Mouse (Mus musculus): ENCODE measurements around the gene Zfp983. TPM values are rescaled to one million over a fixed set of nuclear protein-coding genes. Genes with fewer than 3 reads are reported as not detected.
"Not testable (repeated sequence)": the region's sequence is repeated elsewhere in the genome, so short reads cannot be mapped to it uniquely, and the experiment has no call there.

The Zfp983 gene
- polyA plus RNA-seq, 1 experiment from 2014 or later = 11.8 TPM

DNA sequence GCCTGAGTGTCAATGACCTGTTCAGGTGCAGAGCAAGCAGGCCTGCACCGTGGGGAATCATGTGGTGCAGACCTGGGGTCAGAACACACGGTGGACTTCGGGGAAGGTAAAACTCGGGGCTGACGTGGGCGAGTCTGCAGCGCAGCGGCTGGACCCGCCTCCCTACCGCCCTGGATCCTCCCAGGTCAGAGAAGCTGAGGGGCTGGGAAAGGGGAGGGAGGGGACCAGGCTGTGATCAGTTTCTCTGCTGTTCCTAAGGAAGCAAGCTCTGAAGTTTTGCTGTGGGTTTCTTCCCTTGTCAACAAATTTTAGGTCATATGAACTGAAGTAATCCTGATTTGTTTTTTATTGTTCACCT is 29.6 kb downstream of the Zfp983 start:
- H3K9ac ChIP-seq (ENCODE audit: low read length) = peak overlapping the region; percentile 53
- not testable (repeated sequence) for H3K27me3 ChIP-seq (replicated peaks; ENCODE audit: control insufficient read depth, insufficient read depth, low read length); H3K4me1 ChIP-seq (ENCODE audit: control insufficient read depth, insufficient read depth, low read length); H3K9me3 ChIP-seq (replicated peaks; ENCODE audit: control insufficient read depth, low read length); H3K36me3 ChIP-seq (ENCODE audit: control insufficient read depth, insufficient read depth, low read length); DNase-seq (ENCODE audit: low spot score)
- peak overlapping the region; percentile 21; the same call in 1 of the 2 replicates for H3K27ac ChIP-seq (ENCODE audit: low read depth, low read length)
- peak overlapping the region; percentile 48 for H3K4me2 ChIP-seq (ENCODE audit: low read length)
- H3K4me3 ChIP-seq (ENCODE audit: low read depth, low read length) = peak overlapping the region; percentile 38
- peak; percentile 86 for ATAC-seq
- under 1% methylated on average over 10 of the region's 10 CpGs for WGBS

DNA sequence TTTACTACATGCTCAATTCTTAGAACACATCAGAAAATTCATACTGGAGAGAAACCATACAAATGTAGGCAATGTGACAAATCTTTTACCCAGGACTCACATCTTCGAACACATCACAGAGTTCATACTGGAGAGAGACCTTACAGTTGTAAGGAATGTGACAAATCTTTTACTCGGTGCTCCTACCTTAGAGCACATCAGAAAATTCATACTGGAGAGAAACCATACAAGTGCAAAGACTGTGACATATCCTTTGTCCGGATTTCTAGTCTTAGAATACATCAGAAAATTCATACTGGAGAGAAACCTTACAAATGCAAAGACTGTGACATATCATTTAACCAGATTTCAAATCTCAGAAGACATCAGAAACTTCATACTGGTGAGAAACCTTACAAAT is 41.1 kb downstream of the Zfp983 start, which contains the start of gene Gm10226:
Gene Gm10226, plus strand, starts transcription at position 301 of the 400 bp plus-strand sequence.
- H3K4me2 ChIP-seq (ENCODE audit: low read length) = no peak within 1 kb of the TSS
- H3K27me3 ChIP-seq (replicated peaks; ENCODE audit: control insufficient read depth, insufficient read depth, low read length) = no peaks in the 10 kb centered on the region
- no peaks in the 10 kb centered on the region for H3K9me3 ChIP-seq (replicated peaks; ENCODE audit: control insufficient read depth, low read length)
- peaks cover 18% of the 10 kb centered on the region for H3K36me3 ChIP-seq (ENCODE audit: control insufficient read depth, insufficient read depth, low read length)
- H3K4me3 ChIP-seq (ENCODE audit: low read depth, low read length) = no peak within 1 kb of the TSS
- no peak within 1 kb of the TSS for H3K27ac ChIP-seq (ENCODE audit: low read depth, low read length)
- DNase-seq (ENCODE audit: low spot score) (no peak), ATAC-seq (no peak)
- no peak within 1 kb of the TSS for H3K9ac ChIP-seq (ENCODE audit: low read length)
- H3K4me1 ChIP-seq (ENCODE audit: control insufficient read depth, insufficient read depth, low read length) = no peaks in the 10 kb centered on the region
- 91% methylated on average over 3 of the region's 3 CpGs for WGBS

DNA sequence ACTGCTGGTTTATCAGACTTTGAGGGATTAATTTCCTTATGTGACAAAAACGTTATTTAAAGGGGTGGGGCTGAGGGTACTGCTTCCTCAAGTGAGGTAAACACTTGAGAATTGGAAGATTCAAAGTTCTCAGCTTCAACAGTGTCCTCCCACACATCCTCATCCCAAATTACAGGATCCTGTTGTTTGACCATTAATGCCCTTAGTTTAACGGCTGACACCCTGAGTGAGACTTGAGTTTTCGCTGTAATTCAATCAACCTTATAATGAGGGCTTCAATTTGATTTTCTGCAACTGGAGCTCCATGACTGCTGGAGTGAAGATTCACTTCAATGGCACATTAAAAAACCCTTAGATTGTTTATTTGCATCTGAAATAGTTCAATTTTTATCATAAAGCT is 42.9 kb downstream of the Zfp983 start:
- DNase-seq (ENCODE audit: low spot score) (no peak), ATAC-seq (no peak)
- Histone ChIP-seq H3K27ac (ENCODE audit: low read depth, low read length) (no peak overlapping the region), H3K4me2 (ENCODE audit: low read length) (no peak overlapping the region), H3K36me3 (ENCODE audit: control insufficient read depth, insufficient read depth, low read length) (peaks cover 15% of the 10 kb centered on the region), H3K9ac (ENCODE audit: low read length) (no peak overlapping the region), H3K4me1 (ENCODE audit: control insufficient read depth, insufficient read depth, low read length) (no peaks in the 10 kb centered on the region), H3K9me3 (replicated peaks; ENCODE audit: control insufficient read depth, low read length) (no peaks in the 10 kb centered on the region), H3K27me3 (replicated peaks; ENCODE audit: control insufficient read depth, insufficient read depth, low read length) (no peaks in the 10 kb centered on the region), H3K4me3 (ENCODE audit: low read depth, low read length) (no peak overlapping the region)
- WGBS = 82% methylated on average over 3 of the region's 3 CpGs

DNA sequence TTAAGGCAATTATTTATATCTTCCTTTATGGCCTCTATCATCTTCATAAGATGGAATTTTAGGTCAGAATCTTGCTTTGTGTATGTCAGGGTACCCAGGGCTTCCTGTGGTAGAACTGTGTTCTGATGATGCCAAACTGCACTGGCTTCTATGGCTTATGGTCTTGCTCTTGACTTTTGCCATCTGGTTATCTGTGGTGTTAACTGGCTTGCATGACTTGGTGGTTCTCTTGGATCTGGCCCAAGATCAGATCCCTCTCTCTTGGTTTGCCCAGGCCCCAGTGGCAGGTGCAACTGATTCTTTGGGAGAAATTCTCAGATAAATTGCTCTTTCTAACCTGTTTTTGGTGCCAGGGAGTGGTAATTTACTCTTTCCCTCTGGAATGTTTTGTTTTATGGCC is 45.6 kb downstream of the Zfp983 start:
- peaks cover 8% of the 10 kb centered on the region; the same call in 1 of the 2 replicates for H3K36me3 ChIP-seq (ENCODE audit: control insufficient read depth, insufficient read depth, low read length)
- H3K9ac ChIP-seq (ENCODE audit: low read length) = no peak overlapping the region
- no peak for DNase-seq (ENCODE audit: low spot score)
- no peak overlapping the region for H3K4me3 ChIP-seq (ENCODE audit: low read depth, low read length)
- no peak overlapping the region for H3K27ac ChIP-seq (ENCODE audit: low read depth, low read length)
- no peak overlapping the region for H3K4me2 ChIP-seq (ENCODE audit: low read length)
- no peaks in the 10 kb centered on the region for H3K4me1 ChIP-seq (ENCODE audit: control insufficient read depth, insufficient read depth, low read length)
- no peaks in the 10 kb centered on the region for H3K27me3 ChIP-seq (replicated peaks; ENCODE audit: control insufficient read depth, insufficient read depth, low read length)
- H3K9me3 ChIP-seq (replicated peaks; ENCODE audit: control insufficient read depth, low read length) = no peaks in the 10 kb centered on the region
- no peak for ATAC-seq

DNA sequence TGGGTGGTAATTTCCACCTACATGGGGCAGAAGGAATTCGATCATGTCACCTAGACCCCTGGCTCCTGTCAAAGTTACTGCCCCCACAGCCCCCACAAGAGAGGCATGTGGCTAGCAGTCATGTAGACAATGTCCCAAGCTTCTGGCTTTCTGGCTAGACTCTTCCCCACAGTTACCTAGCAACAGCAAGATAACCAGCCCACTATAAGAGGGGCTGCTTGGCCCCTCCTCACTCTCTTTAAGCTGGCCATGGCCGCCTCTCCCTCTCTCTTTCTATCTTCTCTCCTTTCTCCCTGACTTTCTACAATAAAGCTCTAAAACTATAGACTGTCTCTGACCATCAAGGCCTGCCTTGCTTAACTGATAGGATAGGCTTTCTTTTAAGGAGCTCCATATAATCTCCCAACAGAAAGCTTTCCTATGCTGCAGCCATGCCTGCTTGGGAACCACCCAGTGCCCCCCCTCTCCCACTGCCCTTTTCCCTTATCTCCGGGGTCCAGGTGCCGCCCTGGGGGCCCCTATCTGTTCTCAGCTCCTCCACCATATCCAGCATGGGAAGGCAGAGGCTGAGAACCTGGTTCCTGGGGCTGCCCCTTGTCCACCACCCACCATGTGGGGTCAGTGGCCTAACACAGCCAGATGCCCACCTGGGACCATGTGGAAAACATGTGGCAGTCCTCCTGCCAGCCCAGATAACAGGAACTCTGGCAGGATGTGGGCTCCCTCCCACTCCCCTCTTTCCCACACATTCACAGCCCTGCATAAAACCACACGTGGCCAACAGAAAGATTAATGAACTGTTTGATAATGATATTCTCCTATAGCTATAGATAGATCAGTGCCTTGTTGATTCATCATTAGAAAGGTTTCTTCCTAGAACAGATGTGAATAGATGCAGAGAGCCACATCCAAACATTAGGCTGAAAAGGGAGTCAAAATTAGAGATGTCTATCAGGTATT is 52.1 kb downstream of the Zfp983 start:
- WGBS = 53% methylated on average over 5 of the region's 5 CpGs
- Histone ChIP-seq H3K9me3 (replicated peaks; ENCODE audit: control insufficient read depth, low read length) (no peaks in the 10 kb centered on the region), H3K36me3 (ENCODE audit: control insufficient read depth, insufficient read depth, low read length) (no peaks in the 10 kb centered on the region), H3K4me3 (ENCODE audit: low read depth, low read length) (no peak overlapping the region), H3K27me3 (replicated peaks; ENCODE audit: control insufficient read depth, insufficient read depth, low read length) (no peaks in the 10 kb centered on the region), H3K4me1 (ENCODE audit: control insufficient read depth, insufficient read depth, low read length) (no peaks in the 10 kb centered on the region), H3K9ac (ENCODE audit: low read length) (no peak overlapping the region), H3K27ac (ENCODE audit: low read depth, low read length) (no peak overlapping the region), H3K4me2 (ENCODE audit: low read length) (no peak overlapping the region)
- no peak for ATAC-seq
- DNase-seq (ENCODE audit: low spot score) = no peak

DNA sequence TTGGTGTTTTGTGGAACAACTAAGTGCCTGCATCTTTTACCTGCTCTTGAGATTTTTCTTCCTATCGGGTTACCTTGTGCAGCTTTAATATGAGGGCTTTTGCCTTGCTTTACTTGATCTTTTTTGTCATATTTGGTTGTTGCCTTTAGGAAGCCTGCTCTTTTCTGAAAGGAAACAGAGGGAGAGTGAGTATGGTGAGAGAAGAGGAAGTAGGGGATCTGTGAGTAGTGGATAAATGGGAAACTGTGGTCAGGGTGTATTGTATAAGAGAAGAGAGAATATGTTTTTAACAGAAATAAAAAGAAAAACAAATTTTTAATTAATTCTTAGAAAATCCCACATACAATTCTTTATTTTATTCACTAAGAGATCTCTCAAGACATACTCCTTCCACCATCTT is 53.0 kb downstream of the Zfp983 start:
- Histone ChIP-seq H3K4me3 (ENCODE audit: low read depth, low read length) (no peak overlapping the region), H3K4me1 (ENCODE audit: control insufficient read depth, insufficient read depth, low read length) (peaks cover 2% of the 10 kb centered on the region; the same call in 1 of the 2 replicates), H3K4me2 (ENCODE audit: low read length) (no peak overlapping the region), H3K9me3 (replicated peaks; ENCODE audit: control insufficient read depth, low read length) (no peaks in the 10 kb centered on the region), H3K36me3 (ENCODE audit: control insufficient read depth, insufficient read depth, low read length) (no peaks in the 10 kb centered on the region), H3K27ac (ENCODE audit: low read depth, low read length) (no peak overlapping the region), H3K27me3 (replicated peaks; ENCODE audit: control insufficient read depth, insufficient read depth, low read length) (no peaks in the 10 kb centered on the region), H3K9ac (ENCODE audit: low read length) (no peak overlapping the region)
- WGBS = 89% methylated on average over 1 of the region's 1 CpGs
- no peak for DNase-seq (ENCODE audit: low spot score)
- no peak for ATAC-seq

DNA sequence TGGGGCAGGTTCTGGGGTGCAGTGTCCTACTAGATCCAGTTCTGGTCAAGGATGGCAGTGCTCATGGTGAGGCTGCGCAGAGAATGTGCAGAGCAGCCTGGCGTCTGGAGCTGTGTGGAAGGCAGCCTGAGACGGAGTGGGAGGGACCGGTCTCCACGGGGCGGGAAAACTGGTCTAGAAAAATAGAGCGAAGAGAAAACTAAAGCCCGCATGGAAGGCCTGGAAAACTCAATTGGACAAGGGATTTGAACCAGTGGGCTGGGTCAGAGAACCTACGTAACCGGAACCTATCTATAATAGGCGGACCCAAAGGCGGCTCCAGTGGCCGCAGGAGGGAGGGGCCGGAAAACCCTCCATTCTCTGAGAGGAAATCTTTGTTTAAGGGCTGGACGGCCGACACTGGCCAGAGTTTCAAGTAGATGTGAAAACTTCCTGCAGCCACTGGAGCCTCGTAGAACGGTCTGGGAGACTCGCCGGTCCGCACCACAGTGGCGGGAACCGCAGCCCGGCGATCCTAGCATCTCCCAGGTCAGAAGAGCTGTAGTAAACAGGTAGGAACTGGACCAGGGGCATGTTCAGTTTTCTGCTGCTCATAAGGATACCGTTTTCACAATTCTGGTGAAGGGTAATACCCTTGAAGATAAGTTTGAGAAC is 57.0 kb downstream of the Zfp983 start, which contains the start of gene Zfp760:
Gene Zfp760, plus strand, starts transcription at position 399 of the 654 bp plus-strand sequence.
- peak within 1 kb of the TSS; percentile 65 for H3K4me2 ChIP-seq (ENCODE audit: low read length)
- H3K27ac ChIP-seq (ENCODE audit: low read depth, low read length) = peak within 1 kb of the TSS; percentile 70
- H3K27me3 ChIP-seq (replicated peaks; ENCODE audit: control insufficient read depth, insufficient read depth, low read length) = no peaks in the 10 kb centered on the region
- WGBS = 3% methylated on average over 26 of the region's 26 CpGs
- peak; percentile 98 for ATAC-seq
- H3K9me3 ChIP-seq (replicated peaks; ENCODE audit: control insufficient read depth, low read length) = no peaks in the 10 kb centered on the region
- peaks cover 9% of the 10 kb centered on the region for H3K36me3 ChIP-seq (ENCODE audit: control insufficient read depth, insufficient read depth, low read length)
- H3K4me1 ChIP-seq (ENCODE audit: control insufficient read depth, insufficient read depth, low read length) = peaks cover 10% of the 10 kb centered on the region; the same call in 1 of the 2 replicates
- H3K9ac ChIP-seq (ENCODE audit: low read length) = peak within 1 kb of the TSS; percentile 74
- H3K4me3 ChIP-seq (ENCODE audit: low read depth, low read length) = peak within 1 kb of the TSS; percentile 48
- peak; percentile 95 for DNase-seq (ENCODE audit: low spot score)

DNA sequence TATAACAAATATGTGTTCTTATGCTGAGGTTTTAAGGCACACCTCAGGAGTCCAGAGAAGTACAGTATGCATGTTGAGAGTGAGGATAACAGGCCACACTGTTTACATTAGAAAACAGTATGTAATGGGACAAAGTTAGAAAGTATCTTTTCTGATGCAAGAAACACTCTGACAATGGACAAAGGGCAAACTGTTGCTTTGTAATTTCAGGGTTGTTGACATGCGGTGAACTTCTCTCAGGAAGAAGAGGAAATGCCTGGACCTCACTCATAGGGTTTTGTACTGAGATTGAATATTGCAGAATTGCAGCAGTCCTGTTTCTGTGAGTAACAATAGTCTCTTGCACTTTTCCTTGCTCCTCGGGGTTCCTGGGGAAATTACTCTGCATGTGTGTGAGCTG is 58.0 kb downstream of the Zfp983 start:
- H3K4me1 ChIP-seq (ENCODE audit: control insufficient read depth, insufficient read depth, low read length) = peaks cover 10% of the 10 kb centered on the region; the same call in 1 of the 2 replicates
- no peak overlapping the region for H3K27ac ChIP-seq (ENCODE audit: low read depth, low read length)
- peak overlapping the region; percentile 74 for H3K9ac ChIP-seq (ENCODE audit: low read length)
- H3K9me3 ChIP-seq (replicated peaks; ENCODE audit: control insufficient read depth, low read length) = no peaks in the 10 kb centered on the region
- H3K4me3 ChIP-seq (ENCODE audit: low read depth, low read length) = peak overlapping the region; percentile 48
- ATAC-seq (no peak), DNase-seq (ENCODE audit: low spot score) (no peak)
- H3K4me2 ChIP-seq (ENCODE audit: low read length) = peak overlapping the region; percentile 65
- H3K27me3 ChIP-seq (replicated peaks; ENCODE audit: control insufficient read depth, insufficient read depth, low read length) = no peaks in the 10 kb centered on the region
- H3K36me3 ChIP-seq (ENCODE audit: control insufficient read depth, insufficient read depth, low read length) = peaks cover 11% of the 10 kb centered on the region
- WGBS = 31% methylated on average over 2 of the region's 2 CpGs

All from forebrain, embryonic 14.5 days (tissue).